Mouse (Mus musculus): ENCODE data around the gene Cttnbp2nl. TPM values are rescaled to one million over a fixed set of nuclear protein-coding genes. Genes with fewer than 3 reads are reported as not detected.
A peak's percentile ranks its signal among the peaks of the same experiment; 100 is the strongest.

Gene Cttnbp2nl
- polyA plus RNA-seq (2016; fragmentation: Nextera tagmentation; extraction: Ambion mirVana) = 43.6 and 46.2 TPM in 2 replicates

- Histone ChIP-seq H3K4me1 (replicated peaks) (peaks cover 39% of the 10 kb centered on the region), H3K4me3 (replicated peaks) (peak within 1 kb of the TSS; percentile 84), H3K27me3 (no peaks in the 10 kb centered on the region), H3K9me3 (no peaks in the 10 kb centered on the region), H3K4me2 (peak within 1 kb of the TSS; percentile 80), H3K36me3 (no peaks in the 10 kb centered on the region), H3K9ac (replicated peaks) (peak within 1 kb of the TSS; percentile 87), H3K27ac (peak within 1 kb of the TSS; percentile 84)
- peak; percentile 97 for ATAC-seq (ENCODE audit: insufficient number of reproducible peaks, insufficient read depth, low FRiP score, low TSS enrichment, low read depth)
- 3% methylated on average over 31 of the region's 31 CpGs for WGBS
These were observed at the start of gene Cttnbp2nl for GRCm38 (mm10) chr3:105052937-105053697. Gene Cttnbp2nl, minus strand, starts transcription at chr3:105053146.

- Histone ChIP-seq H3K4me1 (replicated peaks) (peaks cover 10% of the 10 kb centered on the region; the same call in 1 of the 2 replicates), H3K36me3 (no peaks in the 10 kb centered on the region), H3K27ac (no peak overlapping the region), H3K9ac (replicated peaks) (no peak overlapping the region), H3K27me3 (no peaks in the 10 kb centered on the region), H3K9me3 (no peaks in the 10 kb centered on the region), H3K4me2 (no peak overlapping the region), H3K4me3 (replicated peaks) (no peak overlapping the region)
- WGBS = 78% methylated on average over 4 of the region's 4 CpGs
- ATAC-seq (ENCODE audit: insufficient number of reproducible peaks, insufficient read depth, low FRiP score, low TSS enrichment, low read depth) = no peak
These were observed 47.3 kb upstream of the Cttnbp2nl start for GRCm38 (mm10) chr3:105100270-105100589.

GRCm38 (mm10) chr3:105099526-105100269 is 46.8 kb upstream of the Cttnbp2nl start:
- Histone ChIP-seq H3K9me3 (no peaks in the 10 kb centered on the region), H3K4me2 (no peak overlapping the region), H3K36me3 (no peaks in the 10 kb centered on the region), H3K9ac (replicated peaks) (no peak overlapping the region), H3K27me3 (no peaks in the 10 kb centered on the region), H3K27ac (no peak overlapping the region), H3K4me1 (replicated peaks) (peaks cover 10% of the 10 kb centered on the region; the same call in 1 of the 2 replicates), H3K4me3 (replicated peaks) (no peak overlapping the region)
- no peak for ATAC-seq (ENCODE audit: insufficient number of reproducible peaks, insufficient read depth, low FRiP score, low TSS enrichment, low read depth)
- 36% methylated on average over 15 of the region's 15 CpGs for WGBS

- WGBS = 82% methylated on average over 4 of the region's 4 CpGs
- Histone ChIP-seq H3K4me3 (replicated peaks) (no peak overlapping the region), H3K36me3 (no peaks in the 10 kb centered on the region), H3K4me2 (no peak overlapping the region), H3K9me3 (no peaks in the 10 kb centered on the region), H3K4me1 (replicated peaks) (peaks cover 18% of the 10 kb centered on the region; the same call in 1 of the 2 replicates), H3K27me3 (no peaks in the 10 kb centered on the region), H3K27ac (no peak overlapping the region), H3K9ac (replicated peaks) (no peak overlapping the region)
- no peak for ATAC-seq (ENCODE audit: insufficient number of reproducible peaks, insufficient read depth, low FRiP score, low TSS enrichment, low read depth)
These were observed 44.6 kb upstream of the Cttnbp2nl start for GRCm38 (mm10) chr3:105097581-105097980.

- Histone ChIP-seq H3K4me1 (replicated peaks) (peaks cover 15% of the 10 kb centered on the region; the same call in 1 of the 2 replicates), H3K9ac (replicated peaks) (no peak overlapping the region), H3K36me3 (no peaks in the 10 kb centered on the region), H3K27ac (no peak overlapping the region), H3K9me3 (no peaks in the 10 kb centered on the region), H3K4me2 (no peak overlapping the region), H3K4me3 (replicated peaks) (no peak overlapping the region), H3K27me3 (no peaks in the 10 kb centered on the region)
- WGBS = 86% methylated on average over 5 of the region's 5 CpGs
- no peak for ATAC-seq (ENCODE audit: insufficient number of reproducible peaks, insufficient read depth, low FRiP score, low TSS enrichment, low read depth)
These were observed 42.1 kb upstream of the Cttnbp2nl start for GRCm38 (mm10) chr3:105095026-105095425.

GRCm38 (mm10) chr3:105094448-105094847 is 41.5 kb upstream of the Cttnbp2nl start:
- Histone ChIP-seq H3K9me3 (no peaks in the 10 kb centered on the region), H3K4me1 (replicated peaks) (peaks cover 9% of the 10 kb centered on the region; the same call in 1 of the 2 replicates), H3K27ac (no peak overlapping the region), H3K4me3 (replicated peaks) (no peak overlapping the region), H3K36me3 (no peaks in the 10 kb centered on the region), H3K27me3 (no peaks in the 10 kb centered on the region), H3K9ac (replicated peaks) (no peak overlapping the region), H3K4me2 (no peak overlapping the region)
- WGBS = 59% methylated on average over 2 of the region's 2 CpGs
- no peak for ATAC-seq (ENCODE audit: insufficient number of reproducible peaks, insufficient read depth, low FRiP score, low TSS enrichment, low read depth)

GRCm38 (mm10) chr3:105092721-105093505 is 40.0 kb upstream of the Cttnbp2nl start:
- WGBS = 45% methylated on average over 11 of the region's 11 CpGs
- ATAC-seq (ENCODE audit: insufficient number of reproducible peaks, insufficient read depth, low FRiP score, low TSS enrichment, low read depth) = no peak
- no peak overlapping the region for H3K9ac ChIP-seq (replicated peaks)
- no peak overlapping the region for H3K4me3 ChIP-seq (replicated peaks)
- no peaks in the 10 kb centered on the region for H3K27me3 ChIP-seq
- H3K36me3 ChIP-seq = no peaks in the 10 kb centered on the region
- no peaks in the 10 kb centered on the region for H3K9me3 ChIP-seq
- no peak overlapping the region for H3K27ac ChIP-seq
- no peak overlapping the region for H3K4me2 ChIP-seq
- H3K4me1 ChIP-seq (replicated peaks) = peaks cover 9% of the 10 kb centered on the region

- H3K9me3 ChIP-seq = no peaks in the 10 kb centered on the region
- H3K36me3 ChIP-seq = no peaks in the 10 kb centered on the region
- no peak overlapping the region for H3K27ac ChIP-seq
- peaks cover 18% of the 10 kb centered on the region for H3K4me1 ChIP-seq (replicated peaks)
- H3K9ac ChIP-seq (replicated peaks) = no peak overlapping the region
- peak; percentile 29; the same call in 1 of the 2 replicates for ATAC-seq (ENCODE audit: insufficient number of reproducible peaks, insufficient read depth, low FRiP score, low TSS enrichment, low read depth)
- H3K4me3 ChIP-seq (replicated peaks) = no peak overlapping the region
- H3K27me3 ChIP-seq = no peaks in the 10 kb centered on the region
- no peak overlapping the region for H3K4me2 ChIP-seq
- 33% methylated on average over 3 of the region's 3 CpGs for WGBS
These were observed 38.0 kb upstream of the Cttnbp2nl start for GRCm38 (mm10) chr3:105090981-105091380.

- Histone ChIP-seq H3K4me1 (replicated peaks) (peaks cover 18% of the 10 kb centered on the region), H3K36me3 (no peaks in the 10 kb centered on the region), H3K27me3 (no peaks in the 10 kb centered on the region), H3K9ac (replicated peaks) (no peak overlapping the region), H3K4me2 (no peak overlapping the region), H3K4me3 (replicated peaks) (no peak overlapping the region), H3K27ac (no peak overlapping the region), H3K9me3 (no peaks in the 10 kb centered on the region)
- no peak; the same call in 1 of the 2 replicates for ATAC-seq (ENCODE audit: insufficient number of reproducible peaks, insufficient read depth, low FRiP score, low TSS enrichment, low read depth)
- WGBS = 94% methylated on average over 7 of the region's 7 CpGs
These were observed 37.2 kb upstream of the Cttnbp2nl start for GRCm38 (mm10) chr3:105090147-105090546.

- no peak overlapping the region for H3K27ac ChIP-seq
- no peaks in the 10 kb centered on the region for H3K27me3 ChIP-seq
- peaks cover 16% of the 10 kb centered on the region for H3K4me1 ChIP-seq (replicated peaks)
- WGBS = 79% methylated on average over 2 of the region's 2 CpGs
- H3K4me3 ChIP-seq (replicated peaks) = no peak overlapping the region
- no peaks in the 10 kb centered on the region for H3K9me3 ChIP-seq
- no peaks in the 10 kb centered on the region for H3K36me3 ChIP-seq
- no peak overlapping the region for H3K9ac ChIP-seq (replicated peaks)
- H3K4me2 ChIP-seq = no peak overlapping the region
- ATAC-seq (ENCODE audit: insufficient number of reproducible peaks, insufficient read depth, low FRiP score, low TSS enrichment, low read depth) = no peak
These were observed 35.7 kb upstream of the Cttnbp2nl start for GRCm38 (mm10) chr3:105088638-105089037.

- no peak for ATAC-seq (ENCODE audit: insufficient number of reproducible peaks, insufficient read depth, low FRiP score, low TSS enrichment, low read depth)
- H3K4me1 ChIP-seq (replicated peaks) = peaks cover 11% of the 10 kb centered on the region
- H3K4me3 ChIP-seq (replicated peaks) = no peak overlapping the region
- H3K9ac ChIP-seq (replicated peaks) = no peak overlapping the region
- no peak overlapping the region for H3K4me2 ChIP-seq
- no peaks in the 10 kb centered on the region for H3K9me3 ChIP-seq
- no peaks in the 10 kb centered on the region for H3K27me3 ChIP-seq
- WGBS = 25% methylated on average over 3 of the region's 3 CpGs
- no peaks in the 10 kb centered on the region for H3K36me3 ChIP-seq
- peak overlapping the region; percentile 59; the same call in 1 of the 2 replicates for H3K27ac ChIP-seq
These were observed 34.4 kb upstream of the Cttnbp2nl start for GRCm38 (mm10) chr3:105087344-105087743.

Data from limb, embryonic 12.5 days (tissue).